Mouse (Mus musculus) kidney, postnatal 0 days (tissue): ENCODE results near the gene Tpm3. TPM values are rescaled to one million over a fixed set of nuclear protein-coding genes. Genes with fewer than 3 reads are reported as not detected.
A peak's percentile ranks its signal among the peaks of the same experiment; 100 is the strongest.
"Not testable (repeated sequence)": the region's sequence is repeated elsewhere in the genome, so short reads cannot be mapped to it uniquely, and the experiment has no call there.

Experiments
- ATAC-seq: fragments of 200-750 bp; cut with Nextera tagmentation; replicated peaks from 2 replicates; pipeline ENCODE4 v1.8.0; 2017; ENCODE audit warnings: low read depth, moderate number of reproducible peaks, moderate TSS enrichment, moderate library complexity; ENCODE audit not compliant: low FRiP score
- DNase-seq: peaks from one replicate; pipeline ENCODE4 v3.0.0-alpha.2; 2016; ENCODE audit warnings: low spot score
- H3K27ac ChIP-seq: fragments of 300-500 bp; sonication (generic); 2 replicates; pipeline ENCODE4 v1.5.1; 2014; ENCODE audit warnings: mild to moderate bottlenecking
- H3K27me3 ChIP-seq: fragments of 300-500 bp; sonication (generic); 2 replicates; pipeline ENCODE4 v1.6.1; 2014; ENCODE audit warnings: low read length, mixed read lengths; ENCODE audit not compliant: insufficient read depth
- H3K36me3 ChIP-seq: fragments of 300-500 bp; sonication (generic); 2 replicates; pipeline ENCODE4 v1.6.1; 2014; ENCODE audit warnings: low read length, mixed read lengths; ENCODE audit not compliant: insufficient read depth
- H3K4me1 ChIP-seq: fragments of 300-500 bp; sonication (generic); replicated peaks from 2 replicates; pipeline ENCODE4 v1.6.1; 2014; ENCODE audit warnings: antibody characterized with exemption, low read length, mixed read lengths; ENCODE audit not compliant: insufficient read depth
- H3K4me2 ChIP-seq: fragments of 300-500 bp; sonication (generic); 2 replicates; pipeline ENCODE4 v1.6.1; 2014; ENCODE audit warnings: mild to moderate bottlenecking, low read length, moderate library complexity, mixed read lengths
- H3K4me3 ChIP-seq: fragments of 300-500 bp; sonication (generic); replicated peaks from 2 replicates; pipeline ENCODE4 v1.5.1; 2014; ENCODE audit warnings: low read depth, low read length
- H3K9ac ChIP-seq: fragments of 300-500 bp; sonication (generic); 2 replicates; pipeline ENCODE4 v1.6.1; 2014; ENCODE audit warnings: low read depth, low read length
- H3K9me3 ChIP-seq: fragments of 300-500 bp; sonication (generic); replicated peaks from 2 replicates; pipeline ENCODE4 v1.6.1; 2016; ENCODE audit warnings: low read length, inconsistent platforms, mixed read lengths
- CTCF ChIP-seq: IDR thresholded peaks from 2 replicates; pipeline ENCODE4 v1.5.1; 2016; ENCODE audit warnings: antibody characterized with exemption, low read depth, mild to moderate bottlenecking, moderate library complexity
- WGBS: fragments of 180-500 bp; shearing (Covaris S2); extraction: QIAGEN DNeasy Blood & Tissue Kit; methylation state at CpG from one replicate; pipeline ENCODE4 v1.1.7; 2014; 5-methylcytosine and 5-hydroxymethylcytosine counted together
- polyA plus RNA-seq: library from polyadenylated mRNA; unstranded; fragments of >200 nt; fragmentation: Nextera tagmentation; extraction: Ambion mirVana; gene quantifications from 2 replicates; pipeline ENCODE4 v1.2.1, GENCODE M21; 2015

The Tpm3 gene
- polyA plus RNA-seq, 1 experiment from 2014 or later, result 352 TPM

DNA sequence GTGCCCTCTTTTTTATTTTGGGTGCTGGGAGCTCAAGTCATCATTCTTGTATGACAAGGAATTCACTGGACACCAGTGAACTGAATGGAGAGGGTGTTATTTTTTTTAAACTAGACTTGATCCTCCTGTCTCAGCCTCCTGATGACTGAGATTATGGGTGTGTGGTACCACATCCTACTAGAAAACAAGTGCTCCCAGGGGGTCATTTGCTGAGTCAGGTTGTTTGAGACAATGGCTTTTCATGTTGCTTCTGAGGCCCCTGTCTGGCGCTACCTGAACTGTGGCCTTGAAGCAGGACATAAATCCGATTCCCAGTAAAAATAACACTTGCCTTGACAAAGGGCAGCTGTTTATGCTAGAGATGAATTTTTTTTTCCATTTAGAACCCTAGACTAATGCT is 30.7 kb downstream of the Tpm3 start:
- ATAC-seq, result no peak
- 0 out of 2 replicates have a peak, but pooled peaks cover 10% of the 10 kb centered on the region for H3K36me3 ChIP-seq
- H3K4me3 ChIP-seq, result no peak overlapping the region
- H3K4me2 ChIP-seq, result no peak overlapping the region
- 43% methylated on average over 2 of the region's 2 CpGs for WGBS
- no peaks in the 10 kb centered on the region for H3K27me3 ChIP-seq
- H3K9me3 ChIP-seq, result no peaks in the 10 kb centered on the region
- TF ChIP-seq CTCF, result no peak
- H3K9ac ChIP-seq, result no peak overlapping the region
- no peak overlapping the region for H3K27ac ChIP-seq
- DNase-seq, result no peak
- no peaks in the 10 kb centered on the region for H3K4me1 ChIP-seq

DNA sequence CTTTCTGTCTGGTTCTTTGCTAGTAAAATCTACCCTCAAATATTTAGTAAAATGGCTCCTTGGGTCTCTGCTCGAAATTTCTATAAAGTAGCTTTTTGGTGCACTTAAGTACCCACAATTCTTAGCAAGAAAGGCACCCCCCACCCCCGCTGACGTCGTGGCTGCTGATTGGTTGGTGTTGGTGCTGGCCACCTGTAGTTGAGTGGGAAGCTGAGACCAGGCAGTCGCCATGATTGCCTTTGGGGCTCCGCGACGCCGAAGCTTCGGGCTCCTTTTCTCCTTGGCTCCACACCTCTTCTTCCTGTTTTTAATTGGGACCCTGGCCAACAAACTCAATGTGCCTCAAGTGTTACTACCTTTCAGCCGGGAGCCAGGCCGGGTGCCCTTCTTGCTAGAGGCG is 31.5 kb downstream of the Tpm3 start, which contains the start of gene Nup210l:
TSS of gene Nup210l (plus strand) at position 195 of the 400 bp plus-strand sequence.
- WGBS, result 82% methylated on average over 13 of the region's 13 CpGs
- H3K4me3 ChIP-seq, result no peak within 1 kb of the TSS
- no peak within 1 kb of the TSS for H3K9ac ChIP-seq
- H3K36me3 ChIP-seq, result 0 out of 2 replicates have a peak, but pooled peaks cover 10% of the 10 kb centered on the region
- TF ChIP-seq CTCF, result no peak
- no peaks in the 10 kb centered on the region for H3K9me3 ChIP-seq
- no peak within 1 kb of the TSS for H3K27ac ChIP-seq
- H3K27me3 ChIP-seq, result no peaks in the 10 kb centered on the region
- ATAC-seq (no peak), DNase-seq (no peak)
- no peak within 1 kb of the TSS for H3K4me2 ChIP-seq
- no peaks in the 10 kb centered on the region for H3K4me1 ChIP-seq

DNA sequence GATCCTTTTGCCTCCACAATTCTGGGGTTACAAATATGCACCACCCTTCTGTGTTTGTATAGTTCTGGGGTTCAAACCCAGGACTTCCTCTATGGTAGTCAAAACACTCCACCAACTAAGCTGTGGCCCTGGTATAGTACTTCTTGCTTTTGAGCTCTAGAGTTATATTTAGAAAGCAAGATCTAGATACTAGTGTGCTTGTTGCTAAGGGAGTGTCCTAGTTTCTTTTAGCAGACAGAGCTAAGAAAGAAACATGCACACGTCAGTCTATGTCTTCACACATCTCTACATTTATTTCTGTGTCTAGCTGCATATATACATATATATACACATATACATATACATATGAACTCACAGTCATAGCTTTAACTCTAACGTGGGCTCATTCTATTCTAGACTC is 39.3 kb downstream of the Tpm3 start:
- Histone ChIP-seq H3K4me2 (no peak overlapping the region), H3K36me3 (no peaks in the 10 kb centered on the region), H3K4me3 (no peak overlapping the region), H3K27me3 (no peaks in the 10 kb centered on the region), H3K9me3 (no peaks in the 10 kb centered on the region), H3K4me1 (no peaks in the 10 kb centered on the region), H3K9ac (no peak overlapping the region), H3K27ac (no peak overlapping the region)
- ATAC-seq, result no peak
- TF ChIP-seq CTCF, result no peak
- WGBS, result 76% methylated on average over 2 of the region's 2 CpGs
- no peak for DNase-seq

DNA sequence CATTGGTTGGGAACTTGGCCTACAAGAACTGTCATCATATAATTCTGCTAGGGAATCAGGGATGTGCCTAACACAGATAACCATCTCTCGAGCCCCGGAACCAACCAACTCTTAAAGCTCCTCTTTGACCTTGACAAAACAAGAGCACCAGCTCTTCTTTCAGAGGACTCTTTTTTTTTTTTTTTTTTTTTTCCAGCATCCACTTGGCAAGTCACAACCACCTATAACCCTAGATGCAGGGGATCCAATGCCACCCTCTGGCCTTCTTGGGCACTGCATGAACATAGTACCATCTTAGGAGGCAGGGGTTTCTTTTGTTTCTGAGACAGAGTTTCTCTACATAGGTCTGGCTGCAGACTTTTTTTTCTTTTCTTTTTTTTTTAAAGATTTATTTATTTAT is 41.9 kb downstream of the Tpm3 start:
- Histone ChIP-seq H3K27ac (no peak overlapping the region), H3K4me2 (no peak overlapping the region), H3K4me3 (no peak overlapping the region), H3K27me3 (no peaks in the 10 kb centered on the region), H3K4me1 (no peaks in the 10 kb centered on the region), H3K9ac (no peak overlapping the region), H3K36me3 (no peaks in the 10 kb centered on the region), H3K9me3 (no peaks in the 10 kb centered on the region)
- DNase-seq (no peak), ATAC-seq (no peak)
- 69% methylated on average over 2 of the region's 2 CpGs for WGBS
- peak; percentile 32; the same call in 1 of the 2 replicates for TF ChIP-seq CTCF

DNA sequence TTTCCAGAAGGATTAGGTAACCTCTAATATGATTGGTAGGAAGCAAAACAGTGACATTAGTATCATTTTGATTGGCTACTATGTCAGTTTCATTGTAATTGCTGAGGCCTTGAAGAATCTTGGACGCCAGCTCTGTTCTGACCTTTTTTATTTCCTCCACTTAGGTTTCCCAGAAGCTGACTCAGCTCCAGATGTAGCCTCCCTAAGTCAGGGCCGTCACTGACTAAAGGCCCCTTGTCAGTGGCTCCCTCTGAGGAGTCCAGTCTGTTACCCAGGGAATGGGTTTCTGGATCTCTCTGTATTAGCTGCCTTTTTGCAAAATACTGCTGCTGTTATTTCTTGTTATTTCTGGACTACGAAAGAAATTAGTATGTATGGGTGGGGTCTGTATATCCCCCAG is 43.1 kb downstream of the Tpm3 start:
- ATAC-seq (no peak; the same call in 1 of the 2 replicates), DNase-seq (peak; percentile 73)
- Histone ChIP-seq H3K9me3 (no peaks in the 10 kb centered on the region), H3K36me3 (no peaks in the 10 kb centered on the region), H3K27ac (no peak overlapping the region), H3K4me3 (no peak overlapping the region), H3K9ac (no peak overlapping the region), H3K4me1 (no peaks in the 10 kb centered on the region), H3K27me3 (no peaks in the 10 kb centered on the region), H3K4me2 (no peak overlapping the region)
- WGBS, result 49% methylated on average over 3 of the region's 3 CpGs
- TF ChIP-seq CTCF, result no peak

DNA sequence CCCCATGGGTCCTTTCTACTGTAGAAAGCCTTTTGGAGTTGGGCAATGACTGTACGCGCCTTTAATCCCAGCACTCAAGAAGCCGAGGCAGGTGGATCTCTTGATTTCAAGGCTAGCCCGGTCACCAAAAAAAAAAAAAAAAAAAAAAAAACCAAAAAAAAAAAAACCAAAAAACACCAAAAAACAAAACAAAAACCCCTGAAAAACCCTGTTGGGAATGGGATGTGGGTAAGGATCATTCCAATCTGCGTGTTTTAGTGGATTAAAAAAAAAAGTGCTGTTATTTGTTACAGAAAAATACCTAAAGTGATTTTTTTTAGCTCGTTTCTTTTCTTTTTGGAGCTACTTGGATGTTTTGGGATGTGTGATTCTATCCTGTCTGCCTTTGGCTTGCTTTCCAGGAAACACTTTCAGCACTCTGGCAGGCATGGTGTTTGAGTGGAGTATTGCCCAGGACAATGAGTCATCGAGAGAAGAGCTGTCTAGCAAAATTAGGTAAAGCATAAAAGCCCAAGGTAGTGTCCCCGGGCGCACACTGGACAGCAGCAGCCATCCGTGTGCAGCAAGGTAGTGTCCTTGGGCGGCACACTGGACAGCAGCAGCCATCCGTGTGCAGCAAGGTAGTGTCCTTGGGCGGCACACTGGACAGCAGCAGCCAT is 45.8 kb downstream of the Tpm3 start:
- no peaks in the 10 kb centered on the region for H3K36me3 ChIP-seq
- no peak for ATAC-seq
- 86% methylated on average over 13 of the region's 13 CpGs for WGBS
- no peak overlapping the region for H3K4me3 ChIP-seq
- no peaks in the 10 kb centered on the region for H3K9me3 ChIP-seq
- H3K4me1 ChIP-seq, result no peaks in the 10 kb centered on the region
- no peak for DNase-seq
- H3K27me3 ChIP-seq, result no peaks in the 10 kb centered on the region
- no peak for TF ChIP-seq CTCF
- no peak overlapping the region for H3K9ac ChIP-seq
- no peak overlapping the region for H3K4me2 ChIP-seq
- no peak overlapping the region for H3K27ac ChIP-seq

DNA sequence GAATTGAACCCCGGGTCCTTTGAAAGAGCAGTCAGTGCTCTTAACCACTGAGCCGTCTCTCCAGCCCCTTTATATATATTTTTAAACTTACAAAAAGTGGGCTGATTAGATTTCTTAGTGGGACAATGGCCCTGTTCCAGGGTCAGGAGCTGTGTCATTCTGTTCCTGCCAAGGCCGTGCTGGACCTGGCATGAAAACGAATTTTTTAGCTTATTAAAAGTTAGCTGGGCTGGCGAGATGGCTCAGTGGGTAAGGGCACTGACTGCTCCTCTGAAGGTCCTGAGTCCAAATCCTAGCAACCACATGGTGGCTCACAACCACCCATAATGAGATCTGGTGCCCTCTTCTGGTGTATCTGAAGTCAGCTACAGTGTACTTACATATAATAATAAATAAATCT is 49.6 kb downstream of the Tpm3 start:
- WGBS, result 85% methylated on average over 5 of the region's 5 CpGs
- H3K4me3 ChIP-seq, H3K9ac ChIP-seq, H3K27me3 ChIP-seq, ATAC-seq, H3K36me3 ChIP-seq, H3K9me3 ChIP-seq, DNase-seq, H3K4me2 ChIP-seq, H3K27ac ChIP-seq, H3K4me1 ChIP-seq: not testable (repeated sequence)
